29 mouse cellular contexts compared by ENCODE assay signal in genomic region chr10:44636786-44637185, GRCm38 (mm10).
DNase-seq lines count a peak whose midpoint lies in the region; ATAC-seq lines count a peak whose summit lies in the region.
"Had no signal": no experiment of that assay in that cellular context is flagged by ENCODE, and none has a peak within 500 bp of the region (broad histone marks: within the 10 kb centered on the region; RNA-seq: fewer than 3 reads in every experiment).

No protein-coding gene starts in this region.

- no peaks in the 10 kb centered on the region for H3K36me3 ChIP-seq in liver, embryonic 16.5 days (ENCODE audit: control insufficient read depth, insufficient read depth)
- H3K36me3 ChIP-seq: forebrain, embryonic 12.5 days; heart, embryonic 13.5 days; hindbrain, embryonic 10.5 days; hindbrain, embryonic 15.5 days had no signal

- H3K27me3 ChIP-seq in liver, embryonic 16.5 days (ENCODE audit: control insufficient read depth, insufficient read depth, low read depth, low read length): no peaks in the 10 kb centered on the region
- H3K27me3 ChIP-seq: forebrain, embryonic 12.5 days; heart, embryonic 13.5 days; hindbrain, embryonic 15.5 days had no signal

- no peak overlapping the region for H3K4me2 ChIP-seq in liver, embryonic 16.5 days (ENCODE audit: low read depth, low read length)
- H3K4me2 ChIP-seq: forebrain, embryonic 12.5 days; heart, embryonic 13.5 days; hindbrain, embryonic 15.5 days; midbrain, embryonic 11.5 days had no signal

- H3K9me3 ChIP-seq in liver, embryonic 16.5 days (replicated peaks; ENCODE audit: control insufficient read depth, low read length): no peaks in the 10 kb centered on the region
- H3K9me3 ChIP-seq: forebrain, embryonic 12.5 days; heart, embryonic 13.5 days; hindbrain, embryonic 10.5 days; hindbrain, embryonic 15.5 days had no signal

- ATAC-seq in CD4-positive, CD25-positive, alpha-beta regulatory T cell, adult 4 months: peak; percentile 34
- peak; percentile 21; the same call in 1 of the 2 replicates for ATAC-seq in liver, embryonic 16.5 days (ENCODE audit: low read depth)
- ATAC-seq: forebrain, postnatal 0 days; lung, postnatal 0 days; midbrain, embryonic 16.5 days had no signal

- H3K27ac ChIP-seq in liver, embryonic 16.5 days (ENCODE audit: low read length): no peak overlapping the region
- H3K27ac ChIP-seq: forebrain, embryonic 12.5 days; heart, embryonic 13.5 days; hindbrain, embryonic 10.5 days; hindbrain, embryonic 15.5 days; kidney, postnatal 0 days had no signal

- 12% methylated on average over 3 of the region's 3 CpGs for WGBS in liver, embryonic 16.5 days (ENCODE audit: insufficient replicate concordance)

- H3K4me3 ChIP-seq in liver, embryonic 16.5 days (ENCODE audit: low read depth, low read length): no peak overlapping the region
- H3K4me3 ChIP-seq: forebrain, embryonic 12.5 days; heart, embryonic 13.5 days; hindbrain, embryonic 10.5 days; hindbrain, embryonic 15.5 days had no signal

- DNase-seq in 416B (ENCODE audit: low read depth): peak; percentile 71
- peak; percentile 1 for DNase-seq in c-Kit-positive CD71-positive TER-119-negative erythroid progenitor cells, embryonic 14.5 days (ENCODE audit: low read depth)
- no peak for DNase-seq in kidney, adult 9 months
- DNase-seq in adrenal gland, postnatal 4 days (ENCODE audit: low spot score in 2 of 2): no peak
- DNase-seq in right cerebral cortex, postnatal 25 days: no peak
- DNase-seq in urinary bladder, postnatal 36 days (ENCODE audit: low spot score in 2 of 2): no peak
- DNase-seq: adrenal gland, postnatal 25 days; cerebellum, adult 11 months; cerebellum, postnatal 10 days; forebrain, postnatal 0 days; gastrocnemius, postnatal 10 days; heart, postnatal 10 days; kidney, adult 18-20 months; kidney, postnatal 4 days; left cerebral cortex, postnatal 4 days; lung, adult 18-20 months; right cerebral cortex, postnatal 4 days; thymus, adult 18-20 months; thymus, postnatal 25 days had no signal

- no peaks in the 10 kb centered on the region; the same call in 1 of the 2 replicates for H3K4me1 ChIP-seq in liver, embryonic 16.5 days (ENCODE audit: control insufficient read depth, low read depth, low read length)
- H3K4me1 ChIP-seq: forebrain, embryonic 12.5 days; hindbrain, embryonic 10.5 days; hindbrain, embryonic 15.5 days had no signal

- no peak overlapping the region for H3K9ac ChIP-seq in liver, embryonic 16.5 days (ENCODE audit: low read depth, low read length)
- H3K9ac ChIP-seq: forebrain, embryonic 12.5 days; forebrain, postnatal 0 days; heart, embryonic 13.5 days; hindbrain, embryonic 15.5 days had no signal

Comparison
In these comparisons a context has a peak if more than half of its experiments do, and no peak if none do; other contexts are left out.
1. DNase-seq: peak in 416B (single experiment) and c-Kit-positive CD71-positive TER-119-negative erythroid progenitor cells, embryonic 14.5 days (single experiment); none in kidney, adult 9 months (single experiment), adrenal gland, postnatal 4 days (0 of 2), right cerebral cortex, postnatal 25 days (single experiment) and urinary bladder, postnatal 36 days (0 of 2).